Comparison of ENCODE assay signal across 8 mouse cellular contexts in genomic region chr11:12025392-12025755, GRCm38 (mm10). TPM values are rescaled to one million over a fixed set of nuclear protein-coding genes. Genes with fewer than 3 reads are reported as not detected.
DNase-seq lines count a peak whose midpoint lies in the region; ATAC-seq lines count a peak whose summit lies in the region.

No protein-coding gene starts in this region.

- H3K9ac ChIP-seq in lung, embryonic 16.5 days (ENCODE audit: low read length) = no peak overlapping the region
- H3K9ac ChIP-seq in limb, embryonic 12.5 days (replicated peaks) = no peak overlapping the region
- no peak overlapping the region for H3K9ac ChIP-seq in stomach, embryonic 15.5 days

- no peaks in the 10 kb centered on the region for H3K4me1 ChIP-seq in lung, embryonic 16.5 days (replicated peaks; ENCODE audit: control insufficient read depth, insufficient read depth, low read length)
- no peaks in the 10 kb centered on the region for H3K4me1 ChIP-seq in limb, embryonic 12.5 days (replicated peaks)
- H3K4me1 ChIP-seq in stomach, embryonic 15.5 days = peaks cover 7% of the 10 kb centered on the region; the same call in 1 of the 2 replicates

- peaks cover 63% of the 10 kb centered on the region for H3K36me3 ChIP-seq in lung, embryonic 16.5 days (ENCODE audit: control insufficient read depth, insufficient read depth, low read length)
- peaks cover 90% of the 10 kb centered on the region for H3K36me3 ChIP-seq in limb, embryonic 12.5 days
- peaks cover 30% of the 10 kb centered on the region for H3K36me3 ChIP-seq in stomach, embryonic 15.5 days

- H3K27me3 ChIP-seq in lung, embryonic 16.5 days (ENCODE audit: control insufficient read depth, insufficient read depth, low read depth, low read length) = peaks cover 67% of the 10 kb centered on the region
- H3K27me3 ChIP-seq in limb, embryonic 12.5 days = peaks cover 91% of the 10 kb centered on the region
- H3K27me3 ChIP-seq in stomach, embryonic 15.5 days (replicated peaks) = peaks cover 66% of the 10 kb centered on the region

- ATAC-seq in lung, embryonic 16.5 days (ENCODE audit: low read depth) = peak; percentile 77
- peak; percentile 35; the same call in 1 of the 2 replicates for ATAC-seq in limb, embryonic 12.5 days (ENCODE audit: insufficient number of reproducible peaks, insufficient read depth, low FRiP score, low TSS enrichment, low read depth)
- peak; percentile 47; the same call in 1 of the 2 replicates for ATAC-seq in stomach, embryonic 15.5 days (ENCODE audit: insufficient read depth, low FRiP score, low read depth)

- DNase-seq in embryo, embryonic 11 days = peak; percentile 66
- no peak for DNase-seq in embryo, embryonic 10.5 days (ENCODE audit: low spot score)
- no peak for DNase-seq in lung, postnatal 4 days
- DNase-seq in embryo, embryonic 9.5 days (ENCODE audit: extremely low spot score) = no peak
- no peak for DNase-seq in adrenal gland, postnatal 10 days

- H3K27ac ChIP-seq in lung, embryonic 16.5 days (ENCODE audit: low read length) = no peak overlapping the region
- H3K27ac ChIP-seq in limb, embryonic 12.5 days = no peak overlapping the region
- no peak overlapping the region for H3K27ac ChIP-seq in stomach, embryonic 15.5 days

- 53% methylated on average over 32 of the region's 32 CpGs for WGBS in lung, embryonic 16.5 days
- WGBS in limb, embryonic 12.5 days = 53% methylated on average over 32 of the region's 32 CpGs
- WGBS in stomach, embryonic 15.5 days = 40% methylated on average over 32 of the region's 32 CpGs

- peaks cover 42% of the 10 kb centered on the region for H3K9me3 ChIP-seq in lung, embryonic 16.5 days (ENCODE audit: control insufficient read depth, low read length)
- peaks cover 65% of the 10 kb centered on the region for H3K9me3 ChIP-seq in limb, embryonic 12.5 days
- H3K9me3 ChIP-seq in stomach, embryonic 15.5 days = peaks cover 13% of the 10 kb centered on the region; the same call in 1 of the 2 replicates

- no peak overlapping the region for H3K4me3 ChIP-seq in lung, embryonic 16.5 days (ENCODE audit: low read length)
- peak overlapping the region; percentile 3; the same call in 1 of the 2 replicates for H3K4me3 ChIP-seq in limb, embryonic 12.5 days (replicated peaks)
- no peak overlapping the region for H3K4me3 ChIP-seq in stomach, embryonic 15.5 days (replicated peaks)

- H3K4me2 ChIP-seq in lung, embryonic 16.5 days (ENCODE audit: low read depth, low read length) = peak overlapping the region; percentile 55; the same call in 1 of the 2 replicates
- H3K4me2 ChIP-seq in limb, embryonic 12.5 days = no peak overlapping the region
- H3K4me2 ChIP-seq in stomach, embryonic 15.5 days = peak overlapping the region; percentile 53; the same call in 1 of the 2 replicates

RNA-seq across cellular contexts. Expression of gene Grb10, which starts 13.1 kb away (rescaled TPM):
- 518 and 579 TPM in 2 replicates for polyA plus RNA-seq in lung, embryonic 16.5 days (2015; fragmentation: Nextera tagmentation; extraction: Ambion mirVana)
- polyA plus RNA-seq in limb, embryonic 12.5 days (2016; fragmentation: Nextera tagmentation; extraction: Ambion mirVana) = 546 and 599 TPM in 2 replicates
- 342 and 406 TPM in 2 replicates for polyA plus RNA-seq in stomach, embryonic 15.5 days (2015; fragmentation: Nextera tagmentation; extraction: Ambion mirVana)
- 100 to 1,000 TPM; 185 to 186 TPM for total RNA-seq in adrenal gland, postnatal 10 days (2021)
